Mouse (Mus musculus) pancreas, adult 10 weeks (tissue): ENCODE results near the gene Pou2f2. TPM values are rescaled to one million over a fixed set of nuclear protein-coding genes. Genes with fewer than 3 reads are reported as not detected.

Experiments used
- polyA plus RNA-seq: library from polyadenylated mRNA; stranded (reverse); fragments of 350-450 nt; fragmentation: Illumina TruSeq; extraction: RNeasy Lipid Tissue Mini Kit (QIAGEN cat#74804); gene quantifications from one replicate; pipeline ENCODE4 v1.2.3, GENCODE M21; 2015; ENCODE audit warnings: low read depth, low replicate concordance; ENCODE audit not compliant: insufficient read depth

Gene Pou2f2
- polyA plus RNA-seq, result 0.26 TPM

DNA sequence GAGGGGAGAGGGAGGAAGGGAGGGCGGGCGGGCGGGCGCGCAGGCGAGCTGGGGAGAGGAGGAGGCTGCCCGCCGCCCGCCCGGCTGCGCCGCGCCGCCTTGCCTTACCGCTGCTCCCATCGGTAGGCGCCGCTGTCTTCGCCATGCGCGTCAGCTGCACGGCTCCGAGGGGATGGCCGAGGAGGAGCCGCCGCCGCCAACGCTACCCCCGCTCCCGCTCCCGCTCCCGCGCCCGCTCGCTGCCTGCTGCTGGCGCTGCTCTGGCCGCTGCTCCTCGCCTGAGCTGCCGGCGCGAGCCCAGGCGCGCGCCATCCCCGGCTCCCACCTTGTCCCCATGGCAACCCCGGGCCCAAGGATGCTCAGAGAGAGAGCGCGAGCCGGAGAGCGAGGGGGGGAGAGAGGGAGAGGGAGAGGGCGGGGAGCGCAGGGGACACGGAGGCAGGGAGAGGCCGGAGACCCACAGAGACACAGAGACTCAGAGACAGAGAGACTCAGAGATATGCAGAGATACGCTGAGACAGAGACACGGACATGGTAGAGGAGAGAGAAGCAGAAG lies at the start of gene Pou2f2:
TSS of gene Pou2f2 (minus strand) at position 121 of the 556 bp plus-strand sequence.

DNA sequence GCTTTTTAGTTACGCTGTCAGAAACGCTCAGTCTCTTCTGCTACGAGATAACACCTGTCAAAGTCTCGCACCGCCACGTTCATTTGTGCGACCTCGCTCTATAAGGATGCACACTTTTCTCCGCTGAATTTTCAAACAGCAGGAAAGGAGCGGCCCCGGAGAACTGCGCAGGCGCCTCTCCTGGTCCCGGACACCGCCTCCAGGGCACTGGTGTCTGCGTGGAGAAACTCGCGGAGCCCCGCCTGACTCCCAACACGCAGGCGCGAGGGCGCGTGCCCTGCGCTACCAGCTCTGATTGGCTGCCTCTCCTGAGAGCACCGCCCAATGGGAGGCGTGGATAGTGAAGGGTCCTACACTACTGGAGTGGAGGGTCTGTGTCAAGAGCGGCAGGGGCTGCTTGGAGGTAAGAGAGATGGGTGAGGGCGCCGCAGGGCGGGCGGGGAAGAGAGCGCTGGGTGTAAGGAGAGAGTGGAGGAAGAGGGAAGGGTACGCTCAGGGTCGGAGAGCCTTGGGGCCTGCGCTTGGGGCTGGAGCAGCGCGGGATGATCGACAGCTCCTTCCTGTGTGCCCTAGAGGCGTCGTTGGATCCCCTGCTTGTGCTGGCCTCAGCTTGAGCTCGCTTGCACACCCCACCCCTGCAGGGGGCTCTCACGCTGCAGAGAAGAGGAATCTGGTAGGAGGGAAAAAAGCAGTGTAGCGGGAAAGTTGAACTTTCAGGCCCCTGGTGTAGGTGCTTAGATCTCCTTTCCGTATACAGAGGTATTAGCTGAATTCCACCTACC lies 41.8 kb upstream of the Pou2f2 start, which contains the start of gene Zfp526:
TSS of gene Zfp526 (plus strand) at position 324 of the 782 bp plus-strand sequence.

DNA sequence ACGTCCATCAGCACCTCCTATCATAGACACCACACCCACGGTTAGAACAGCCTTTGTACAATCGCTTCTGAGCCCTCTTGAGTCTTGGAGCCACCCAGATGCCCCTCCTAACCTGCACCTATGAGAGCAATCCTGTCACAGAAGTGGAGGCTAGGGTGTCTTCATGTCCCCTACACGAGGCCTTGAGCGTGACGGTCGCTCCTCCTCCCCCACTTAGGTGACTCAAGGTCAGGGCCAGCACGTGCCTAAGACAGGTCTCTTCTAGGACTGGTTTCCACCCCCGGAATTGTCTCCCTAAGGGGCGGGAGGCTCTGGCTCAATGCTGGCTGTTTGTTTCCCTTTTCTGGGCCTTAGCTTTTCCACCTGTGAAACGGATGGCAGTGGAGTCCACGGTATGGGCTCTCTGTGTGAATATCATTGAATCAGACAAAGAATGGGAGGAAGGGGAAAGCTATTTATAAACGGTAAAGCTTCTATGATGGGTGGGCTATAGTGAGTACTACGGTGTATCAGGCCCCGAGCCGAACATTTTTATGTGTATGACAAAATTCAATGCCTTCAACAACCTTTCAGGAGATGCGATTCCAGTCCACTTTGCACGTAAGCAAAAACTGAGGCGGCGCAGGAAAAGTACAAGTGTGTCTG lies 41.1 kb upstream of the Pou2f2 start, which contains the start of gene Dedd2:
TSS of gene Dedd2 (minus strand) at position 159 of the 645 bp plus-strand sequence.

DNA sequence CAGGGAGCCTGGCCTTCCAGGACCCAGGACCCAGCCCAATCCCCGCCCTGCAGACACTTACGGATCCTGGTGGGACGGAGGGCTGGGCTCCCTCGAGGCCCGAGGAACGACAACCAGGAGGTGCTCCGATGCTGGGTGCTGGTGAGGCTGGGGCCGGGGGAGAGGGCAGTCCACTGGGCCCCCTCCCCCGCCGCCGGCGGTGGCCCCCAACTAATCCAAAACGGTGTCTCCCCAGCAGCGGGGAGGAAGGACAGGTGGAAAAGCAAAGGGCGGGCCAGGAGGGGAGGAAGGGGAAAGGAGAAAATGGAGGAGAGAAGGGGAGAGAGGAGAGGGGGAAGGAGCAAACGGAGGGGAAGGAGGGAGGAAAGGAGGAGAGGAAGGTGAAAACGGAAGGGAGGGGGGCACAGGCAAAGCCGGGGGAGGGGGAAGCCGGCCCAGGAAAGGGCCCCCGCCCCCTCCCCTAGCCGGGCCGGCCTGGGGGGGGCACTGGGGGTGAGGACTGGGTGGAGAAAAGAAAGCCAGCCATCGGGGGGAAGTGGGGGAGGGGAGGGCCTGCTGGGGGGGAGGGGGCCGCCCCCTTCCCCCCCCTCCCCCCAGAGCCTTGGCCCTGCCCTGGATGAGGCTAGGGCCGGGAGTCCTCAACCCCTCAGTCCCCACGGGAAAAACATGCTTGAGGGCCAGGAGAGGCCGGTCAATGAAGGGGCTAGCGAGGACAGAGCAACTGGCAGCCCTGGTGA lies 107.4 kb downstream of the Pou2f2 start, which contains the start of the genes Grik5 and Zfp574:
TSS of gene Grik5 (minus strand) at position 368 of the 737 bp plus-strand sequence.
TSS of gene Zfp574 (plus strand) at position 589 of the 737 bp plus-strand sequence.

Other genes starting within 250 kb of the Pou2f2 start
- not detected for gene Gm4881, start 235.2 kb downstream of the Pou2f2 start, polyA plus RNA-seq
- gene Rabac1, start 207.0 kb downstream of the Pou2f2 start, polyA plus RNA-seq, result 187 TPM
- gene Atp1a3, start 173.8 kb downstream of the Pou2f2 start, polyA plus RNA-seq, result 0.50 TPM
- 6.6 TPM for gene Grik5, start 107.4 kb downstream of the Pou2f2 start, polyA plus RNA-seq
- 2.9 TPM for gene Zfp574, start 107.2 kb downstream of the Pou2f2 start, polyA plus RNA-seq
- 6.1 TPM for gene Dedd2, start 40.9 kb upstream of the Pou2f2 start, polyA plus RNA-seq
- gene Zfp526, start 41.7 kb upstream of the Pou2f2 start, polyA plus RNA-seq, result 1.8 TPM
- gene Gsk3a, start 58.1 kb upstream of the Pou2f2 start, polyA plus RNA-seq, result 17.3 TPM
- 6.1 TPM for gene Erf, start 71.0 kb upstream of the Pou2f2 start, polyA plus RNA-seq
- 36.6 TPM for gene Cic, start 88.0 kb upstream of the Pou2f2 start, polyA plus RNA-seq
- 6.7 TPM for gene Pafah1b3, start 118.3 kb upstream of the Pou2f2 start, polyA plus RNA-seq
- gene Prr19, start 121.7 kb upstream of the Pou2f2 start, polyA plus RNA-seq, result not detected
- 0.72 TPM for gene Tmem145, start 126.4 kb upstream of the Pou2f2 start, polyA plus RNA-seq
- gene Megf8, start 137.4 kb upstream of the Pou2f2 start, polyA plus RNA-seq, result 9.3 TPM
- not detected for gene Cnfn, start 190.0 kb upstream of the Pou2f2 start, polyA plus RNA-seq
- gene Lipe, start 219.0 kb upstream of the Pou2f2 start, polyA plus RNA-seq, result 22.6 TPM
- gene Cxcl17, start 233.2 kb upstream of the Pou2f2 start, polyA plus RNA-seq, result not detected